Mouse (Mus musculus): ENCODE measurements at regions not wholly inside any gene's neighbourhood (a gene's known extent, or its start where the extent isn't known, plus 50 kb on each side); places are given as distances from the start of the nearest gene placed in this dataset.
A peak's percentile ranks its signal among the peaks of the same experiment; 100 is the strongest.

DNA sequence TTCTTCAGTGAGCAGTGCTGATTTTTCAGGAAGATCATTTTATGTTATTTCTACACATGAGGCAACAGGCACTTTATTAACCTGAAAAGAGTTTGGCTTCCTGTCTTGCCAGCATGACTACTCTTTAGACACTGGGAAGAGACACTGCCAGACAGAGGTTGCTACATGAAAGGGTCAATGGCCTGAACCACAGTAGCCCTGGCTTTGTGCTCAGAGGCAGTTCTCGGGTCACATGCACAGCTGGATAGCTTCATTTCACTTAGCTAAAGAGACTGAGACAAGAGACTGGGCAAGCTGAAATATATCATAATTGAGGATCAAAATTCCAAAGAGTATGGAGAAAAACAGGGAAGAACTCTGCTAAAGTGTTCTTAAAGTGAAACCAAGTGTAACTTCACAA is 74.9 kb upstream of the Hes1 start:
- DNase-seq (ENCODE audit: low read depth in 1 of 2, low spot score in 2 of 2), result no peak

DNA sequence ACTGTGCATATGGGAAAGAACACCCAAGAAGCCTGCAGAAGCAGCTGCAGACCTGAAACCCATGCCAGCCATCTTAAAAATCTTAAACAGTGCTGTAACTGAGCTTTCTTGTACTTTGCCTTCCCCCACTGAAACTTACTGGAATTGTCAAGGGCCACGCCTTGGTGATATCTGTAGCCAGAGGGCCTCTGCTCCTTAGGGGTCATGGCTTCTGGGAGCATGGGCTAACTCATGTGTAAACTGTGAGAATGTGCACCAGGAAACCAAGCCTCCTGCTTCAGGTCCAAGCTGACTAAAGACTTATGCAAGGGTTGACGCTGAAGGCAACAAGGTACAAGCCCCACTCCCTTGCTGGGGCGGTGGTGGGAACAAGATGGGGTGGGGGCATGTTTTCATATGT is 73.8 kb upstream of the Hes1 start:
- no peak for DNase-seq (ENCODE audit: low read depth in 1 of 2, low spot score in 2 of 2)

DNA sequence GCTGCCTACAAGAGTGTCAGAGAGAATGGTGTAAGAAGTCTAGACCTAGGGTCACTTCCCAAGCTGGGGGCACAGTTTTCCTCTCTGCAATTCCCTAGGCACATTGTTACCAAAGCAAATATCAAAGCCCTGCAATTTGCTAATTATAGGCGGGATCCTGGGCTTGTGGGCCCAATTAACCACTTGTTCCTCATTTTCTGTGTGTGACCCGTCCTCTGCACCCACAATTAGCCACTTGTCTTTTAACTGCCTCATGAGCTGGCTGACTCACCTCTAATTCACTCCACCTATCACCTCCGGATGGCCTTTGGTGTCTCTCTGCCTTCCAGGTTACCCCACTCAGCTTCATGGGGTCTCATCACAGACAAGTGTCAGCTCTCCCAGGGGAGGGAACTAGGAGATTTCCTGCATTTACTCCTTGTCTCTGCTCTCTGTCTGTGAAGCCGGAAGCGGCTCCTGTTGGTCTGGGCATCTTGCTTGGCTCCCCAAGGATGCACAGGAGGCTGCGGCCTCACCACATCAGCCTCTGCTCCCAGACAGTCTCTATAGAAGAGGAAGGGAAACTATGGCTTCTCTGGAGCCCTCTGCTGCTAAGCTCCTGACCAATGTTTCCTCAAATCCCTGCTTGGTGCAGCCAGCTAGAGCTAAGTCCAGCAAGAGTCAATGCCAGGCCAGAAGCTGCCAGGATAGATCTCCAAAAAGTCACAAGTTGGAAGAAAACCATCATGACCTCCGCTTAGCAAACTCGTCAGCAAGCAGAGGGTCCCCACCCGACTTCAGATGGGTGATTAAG is 73.2 kb upstream of the Hes1 start:
- DNase-seq (ENCODE audit: low read depth in 1 of 2, low spot score in 2 of 2), result peak in 1 of 2 experiments; percentile 48

DNA sequence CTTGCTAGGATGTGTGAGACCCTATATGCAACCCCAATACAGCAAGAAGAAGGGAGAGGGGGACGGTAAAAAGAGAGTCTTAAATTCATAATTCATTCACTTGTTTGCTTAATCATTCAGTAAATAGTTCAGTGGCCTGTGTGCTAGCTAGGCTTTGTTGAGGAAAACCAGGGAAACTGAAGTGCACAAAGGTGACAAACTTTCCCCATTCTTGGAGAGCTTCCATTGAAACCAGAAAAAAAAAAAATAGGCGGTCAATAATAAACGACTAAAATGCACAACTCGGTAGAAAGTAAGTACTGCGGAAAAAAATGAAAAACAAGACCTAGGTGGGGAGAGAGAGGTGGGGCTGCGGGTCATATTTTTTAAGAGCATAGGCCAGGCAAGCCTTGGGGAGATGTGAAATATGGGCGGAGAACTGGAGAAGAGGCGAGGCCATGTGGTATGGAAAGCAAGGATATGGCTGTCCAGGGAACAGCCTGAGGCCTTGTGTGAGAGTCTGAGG is 72.3 kb upstream of the Hes1 start:
- no peak for DNase-seq (ENCODE audit: low read depth in 1 of 2, low spot score in 2 of 2)

DNA sequence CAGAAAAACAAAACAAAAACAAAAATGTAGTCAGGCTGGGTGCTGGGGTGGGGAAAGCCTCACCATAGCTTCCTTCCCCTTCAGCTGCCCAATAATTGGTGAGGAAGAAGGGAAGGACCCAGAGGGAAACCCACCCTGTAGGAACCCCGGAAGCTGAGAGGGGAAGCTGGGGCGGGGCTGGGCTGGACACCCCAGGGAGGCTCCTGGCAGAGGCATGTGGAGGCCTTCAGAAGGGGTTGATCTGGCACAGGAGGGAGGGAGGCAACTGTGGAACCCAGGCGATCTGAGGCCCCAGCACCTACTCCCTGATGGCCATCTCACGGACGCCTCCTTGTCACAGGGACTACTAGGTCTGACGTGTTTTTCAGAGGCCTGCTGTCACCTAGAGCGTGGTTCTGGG is 71.1 kb upstream of the Hes1 start:
- no peak for DNase-seq (ENCODE audit: low read depth in 1 of 2, low spot score in 2 of 2)

DNA sequence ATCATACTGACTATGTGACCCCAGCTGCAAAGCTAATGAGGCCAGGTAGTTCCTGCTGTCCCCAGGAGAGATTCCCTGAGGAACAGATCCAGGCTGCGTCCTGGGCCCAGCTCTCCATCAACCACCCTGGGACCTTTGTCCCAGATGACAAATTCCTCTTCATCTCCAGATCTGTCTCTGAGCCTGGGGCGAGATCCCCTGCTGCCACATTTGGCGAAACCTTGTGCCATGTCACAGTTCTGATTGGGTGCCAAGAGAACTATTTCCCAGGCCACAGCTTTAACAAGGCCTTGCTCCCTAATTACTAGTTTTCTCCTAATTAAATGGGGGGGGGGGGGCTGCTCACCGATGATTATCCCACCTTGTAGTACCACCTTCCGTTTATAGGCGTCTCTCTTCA is 70.6 kb upstream of the Hes1 start:
- no peak for DNase-seq (ENCODE audit: low read depth in 1 of 2, low spot score in 2 of 2)

DNA sequence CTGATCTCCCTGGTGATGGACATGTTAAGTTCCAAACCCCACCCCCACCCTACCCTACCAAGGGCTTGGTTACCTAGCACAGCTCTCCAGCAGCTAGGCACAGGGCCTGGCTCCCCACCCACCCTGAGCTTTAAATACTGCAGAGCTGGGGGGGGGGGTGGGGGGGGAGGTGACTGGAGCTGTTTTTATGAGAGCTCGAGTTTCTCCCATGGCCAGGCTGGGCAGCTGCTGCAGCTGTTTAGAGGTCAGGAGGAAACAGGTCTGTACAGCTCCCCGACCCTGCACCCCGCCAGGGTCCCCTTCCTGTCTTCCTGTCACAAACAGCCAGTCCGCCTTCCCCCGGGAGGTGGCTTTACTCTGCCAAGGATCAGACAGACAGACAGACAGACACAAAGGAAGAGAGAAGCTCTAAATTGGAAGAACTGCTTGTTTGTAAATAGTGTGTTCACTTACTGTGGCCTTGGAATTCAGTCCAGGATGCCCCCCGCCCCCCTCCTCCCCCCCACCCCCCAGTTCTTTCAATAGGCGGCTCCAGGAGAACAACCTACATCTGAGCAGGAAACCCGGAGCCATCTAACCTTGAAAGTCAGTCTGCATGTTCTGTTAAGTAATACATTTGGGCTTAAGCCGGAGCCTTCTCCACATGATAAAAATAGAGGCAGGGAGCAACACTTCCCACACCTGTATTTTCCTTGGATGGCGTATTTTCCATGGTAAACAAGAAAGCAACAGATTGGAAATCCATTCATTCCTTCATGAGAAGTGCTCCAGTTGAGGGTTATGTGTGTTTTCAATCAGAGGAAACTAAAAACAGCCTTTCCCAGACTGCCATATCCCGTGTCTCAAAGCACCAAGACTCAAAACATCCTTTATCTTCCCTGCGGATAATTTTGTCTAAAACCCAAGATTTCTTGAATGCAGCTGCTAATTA is 67.8 kb upstream of the Hes1 start:
- DNase-seq (ENCODE audit: low read depth in 1 of 2, low spot score in 2 of 2), result no peak

DNA sequence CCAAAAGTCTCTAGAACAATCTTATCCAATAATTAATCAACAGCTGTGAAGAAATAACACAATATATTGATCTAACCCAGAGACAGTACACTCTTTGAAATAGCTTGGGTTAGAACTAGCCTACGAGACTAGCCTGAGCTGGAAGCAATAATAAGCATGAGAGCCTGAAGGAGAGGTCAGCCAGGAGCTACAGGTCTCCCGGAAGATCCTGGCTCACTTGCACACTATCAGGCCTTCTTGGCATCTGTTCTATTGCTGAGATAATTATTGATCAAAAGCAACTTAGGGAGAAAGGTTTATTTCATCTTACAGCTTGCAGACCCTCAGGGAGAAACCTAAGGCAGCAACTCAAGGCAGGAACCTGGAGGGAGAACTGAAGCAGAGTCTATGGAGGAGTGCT is 64.0 kb upstream of the Hes1 start:
- no peak for DNase-seq (ENCODE audit: low read depth in 1 of 2, low spot score in 2 of 2)

DNA sequence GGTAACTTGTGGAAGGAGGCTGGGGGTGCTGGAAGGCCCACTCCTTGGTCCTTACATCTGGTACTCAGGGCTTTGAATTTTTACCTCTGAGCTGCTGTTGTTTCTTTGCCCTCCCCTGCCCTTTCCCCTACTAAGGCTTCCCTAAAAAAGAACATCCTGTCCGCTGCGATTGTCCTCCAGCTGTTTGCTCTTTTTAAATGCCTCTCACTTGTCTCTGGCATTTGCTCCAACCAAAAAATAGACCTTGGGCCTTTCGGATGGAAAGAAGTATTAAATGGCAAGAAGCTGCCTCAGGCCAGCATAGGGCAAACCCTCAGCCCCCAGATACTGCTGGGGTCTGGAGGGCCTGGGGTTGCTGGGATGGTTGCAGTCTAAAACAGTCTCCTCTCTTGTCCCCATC is 59.1 kb upstream of the Hes1 start:
- no peak for DNase-seq (ENCODE audit: low read depth in 1 of 2, low spot score in 2 of 2)

DNA sequence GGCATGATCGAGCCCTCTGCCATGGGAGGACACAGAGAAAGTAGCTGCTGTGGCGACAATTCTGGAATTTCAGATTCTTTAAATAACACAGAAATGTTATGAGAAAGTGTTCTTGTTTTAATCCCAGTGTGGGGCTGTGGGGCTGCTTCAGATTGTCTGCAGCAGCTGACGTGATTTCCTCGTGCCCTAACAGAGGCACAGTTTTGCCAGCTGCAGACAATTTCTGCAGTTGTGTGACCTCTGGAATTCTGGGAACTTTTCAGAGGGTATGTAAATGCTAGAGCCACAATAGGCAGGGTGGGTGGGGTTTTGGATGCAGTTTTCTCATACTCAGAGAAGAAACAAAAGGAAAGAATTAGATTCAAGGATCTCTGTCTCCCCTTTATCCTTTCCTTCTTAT is 57.4 kb upstream of the Hes1 start:
- DNase-seq (ENCODE audit: low read depth in 1 of 2, low spot score in 2 of 2), result no peak

DNA sequence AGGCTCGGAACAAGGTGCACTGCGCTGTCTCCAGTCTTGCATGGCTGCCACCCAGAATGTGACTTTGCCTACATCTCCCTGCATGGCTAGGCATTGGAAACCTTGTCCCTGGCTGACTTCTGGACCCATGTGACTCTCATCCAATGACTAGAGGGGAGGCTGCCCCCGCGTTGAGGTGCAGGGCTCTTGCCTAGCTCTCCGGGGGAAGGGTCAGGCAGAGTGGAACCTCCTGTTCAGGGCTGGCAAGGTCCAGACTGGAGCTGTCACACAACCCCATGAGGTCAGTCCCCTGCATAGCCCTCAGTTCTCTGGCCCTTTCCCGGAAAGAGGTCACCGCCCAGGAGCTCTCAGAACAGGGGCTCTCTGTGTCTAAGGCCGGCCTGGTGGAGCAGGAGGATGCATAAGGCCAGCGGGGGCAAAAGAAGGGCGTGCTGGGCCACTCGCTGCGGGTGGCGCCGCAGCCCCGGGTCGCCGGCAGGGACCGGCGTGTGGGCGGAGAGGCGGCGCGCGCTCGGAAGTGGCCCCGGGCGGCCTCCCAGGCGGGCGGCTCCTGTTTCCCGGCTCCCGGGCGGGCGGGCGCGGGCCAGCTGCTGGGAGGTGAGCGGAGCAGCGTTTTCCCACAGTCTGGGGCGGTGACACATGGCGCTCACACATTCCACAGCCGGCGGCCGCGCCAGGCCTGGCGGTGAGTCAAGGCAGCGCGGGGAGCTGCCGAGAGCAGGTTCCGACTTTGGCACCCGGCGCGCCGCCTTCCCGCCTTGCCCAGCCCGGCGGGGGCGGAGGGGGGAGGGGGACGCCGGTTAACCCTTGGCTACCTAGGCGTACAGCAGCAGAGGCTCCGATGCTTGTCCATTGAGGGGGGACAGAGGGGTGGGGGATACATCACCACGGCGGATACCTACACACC is 55.5 kb upstream of the Hes1 start:
- DNase-seq (ENCODE audit: low read depth in 1 of 2, low spot score in 2 of 2), result no peak

DNA sequence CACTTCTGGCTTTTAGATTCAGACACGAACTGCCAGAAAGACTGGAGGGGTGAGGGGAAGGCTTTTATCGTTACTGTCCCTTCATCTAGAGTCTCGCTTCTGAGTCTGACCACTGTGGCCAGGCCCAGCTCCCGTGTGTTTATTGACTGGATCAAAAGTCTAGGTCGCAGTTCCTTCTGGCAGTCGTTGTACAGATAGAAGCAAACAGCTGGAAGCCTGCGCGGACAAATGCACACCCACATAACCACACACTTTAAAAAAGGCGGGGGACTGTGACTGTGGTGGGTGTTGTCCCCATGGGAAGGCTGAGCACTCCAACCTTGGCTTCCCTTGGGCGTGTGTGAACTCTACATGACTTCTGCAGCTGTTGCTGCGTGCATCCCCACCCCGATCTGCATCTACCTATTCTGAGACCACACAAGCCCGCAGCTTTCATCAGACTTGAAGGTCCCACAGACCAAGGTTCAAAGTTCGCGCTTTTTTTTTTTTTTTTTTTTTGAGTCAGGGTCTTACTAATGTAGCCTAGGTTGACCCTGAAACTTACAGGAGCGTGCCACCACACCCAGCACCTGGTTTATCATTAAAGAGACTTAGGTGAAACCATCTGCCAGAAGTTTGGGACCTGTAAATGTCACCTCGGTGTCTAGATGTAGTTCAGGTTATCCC is 54.5 kb upstream of the Hes1 start:
- DNase-seq (ENCODE audit: low read depth in 1 of 2, low spot score in 2 of 2), result no peak

DNA sequence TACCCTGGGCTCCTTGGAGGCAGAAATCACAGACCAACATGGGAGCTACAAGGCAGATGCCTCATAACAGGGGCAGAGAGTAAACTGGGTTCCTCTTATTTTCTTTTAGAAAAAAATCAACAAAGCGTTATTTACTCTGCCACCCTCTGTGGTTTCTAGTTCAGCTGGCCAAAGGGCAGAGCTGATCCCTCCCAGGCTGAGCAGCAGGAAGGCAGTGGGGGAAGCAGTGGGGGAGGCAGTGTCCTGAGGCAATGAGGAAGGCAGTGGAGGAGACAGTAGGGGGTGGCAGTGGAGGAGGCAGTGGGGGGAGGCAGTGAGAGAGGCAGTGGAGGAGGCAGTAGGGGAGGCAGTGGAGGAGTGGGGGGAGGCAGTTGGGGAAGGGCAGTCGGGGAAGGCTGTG is 51.1 kb upstream of the Hes1 start:
- DNase-seq (ENCODE audit: low read depth in 1 of 2, low spot score in 2 of 2), result no peak

DNA sequence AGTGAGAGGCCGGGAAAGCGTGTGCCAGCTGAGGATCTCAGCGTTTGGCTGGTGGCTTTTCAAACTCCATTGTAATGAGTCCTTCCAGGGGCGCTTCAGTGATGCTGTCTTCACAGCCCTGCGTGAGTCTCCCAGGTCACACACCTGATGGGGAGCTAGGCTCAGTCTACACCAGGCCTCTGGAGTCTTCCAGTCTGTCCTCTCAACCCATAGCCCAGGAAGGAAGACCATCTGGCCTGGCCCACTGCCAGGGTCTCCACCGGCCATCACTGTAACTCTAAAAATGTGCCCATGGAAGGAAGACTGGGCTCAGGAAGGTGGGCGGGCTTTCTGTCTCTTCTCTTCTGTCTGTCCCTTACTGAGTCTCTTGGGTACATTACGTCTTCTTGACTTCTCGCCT is 50.2 kb upstream of the Hes1 start:
- no peak for DNase-seq (ENCODE audit: low read depth in 1 of 2, low spot score in 2 of 2)

Data from monocyte, adult 2 months (primary cell).